ENCODE assay signal across 8 mouse cellular contexts in the genomic region with DNA sequence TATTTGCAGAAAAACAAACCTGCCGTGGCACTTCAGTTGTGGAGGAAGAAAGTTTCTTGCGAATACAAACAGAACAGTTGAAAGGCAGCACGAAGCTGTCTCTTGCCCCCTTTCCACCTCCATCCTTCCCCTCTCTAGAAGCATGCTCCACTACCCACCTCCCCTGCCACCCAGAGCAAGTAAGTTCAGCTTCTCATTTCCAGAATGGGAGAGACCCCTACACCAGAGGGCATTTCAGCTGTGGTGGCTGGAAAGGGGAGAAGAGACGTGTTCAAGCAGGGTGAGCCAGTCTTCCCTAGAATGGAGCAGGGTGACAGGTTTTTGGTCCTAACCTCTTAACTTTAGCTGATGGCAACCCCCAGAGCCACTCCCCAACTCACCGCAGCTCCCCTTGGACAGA. TPM values are rescaled to one million over a fixed set of nuclear protein-coding genes. Genes with fewer than 3 reads are reported as not detected.
DNase-seq lines count a peak whose midpoint lies in the region; ATAC-seq lines count a peak whose summit lies in the region.
"Had no signal": no experiment of that assay in that cellular context is flagged by ENCODE, and none has a peak within 500 bp of the region (broad histone marks: within the 10 kb centered on the region; RNA-seq: fewer than 3 reads in every experiment).

No protein-coding gene starts in this region.

- H3K4me3 ChIP-seq in lung, embryonic 16.5 days (ENCODE audit: low read length): no peak overlapping the region
- peak overlapping the region; percentile 55 for H3K4me3 ChIP-seq in embryonic facial prominence, embryonic 14.5 days (ENCODE audit: low read depth, low read length)

- peaks cover 5% of the 10 kb centered on the region for H3K27me3 ChIP-seq in lung, embryonic 16.5 days (ENCODE audit: control insufficient read depth, insufficient read depth, low read depth, low read length)
- peaks cover 20% of the 10 kb centered on the region for H3K27me3 ChIP-seq in embryonic facial prominence, embryonic 14.5 days (replicated peaks; ENCODE audit: control insufficient read depth, insufficient read depth, low read length)

- intact Hi-C loops in left cerebral cortex, postnatal 14 days (cut with DNase I): no loop called here

- H3K9me3 ChIP-seq in lung, embryonic 16.5 days (ENCODE audit: control insufficient read depth, low read length): no peaks in the 10 kb centered on the region
- no peaks in the 10 kb centered on the region for H3K9me3 ChIP-seq in embryonic facial prominence, embryonic 14.5 days (ENCODE audit: control insufficient read depth, low read length)

- peak overlapping the region; percentile 74 for H3K4me2 ChIP-seq in lung, embryonic 16.5 days (ENCODE audit: low read depth, low read length)
- H3K4me2 ChIP-seq in embryonic facial prominence, embryonic 14.5 days (ENCODE audit: low read depth, low read length): peak overlapping the region; percentile 86

- H3K4me1 ChIP-seq in lung, embryonic 16.5 days (replicated peaks; ENCODE audit: control insufficient read depth, insufficient read depth, low read length): 0 out of 2 replicates have a peak, but pooled peaks cover 4% of the 10 kb centered on the region
- H3K4me1 ChIP-seq in embryonic facial prominence, embryonic 14.5 days (ENCODE audit: control insufficient read depth, insufficient read depth, low read length): no peaks in the 10 kb centered on the region

- H3K27ac ChIP-seq in lung, embryonic 16.5 days (ENCODE audit: low read length): no peak overlapping the region
- H3K27ac ChIP-seq in embryonic facial prominence, embryonic 14.5 days (replicated peaks; ENCODE audit: low read depth, low read length): no peak overlapping the region

- DNase-seq in lung, postnatal 4 days: no peak
- DNase-seq in embryonic facial prominence, embryonic 14.5 days (ENCODE audit: low spot score): no peak
- peak; percentile 8 to 11 for DNase-seq in left cerebral cortex, postnatal 14 days (ENCODE audit: low spot score in 2 of 2)
- peak; percentile 21 for DNase-seq in retina, postnatal 1 day
- no peak for DNase-seq in adrenal gland, adult 18-20 months (ENCODE audit: low spot score in 2 of 2)

- no peak for ATAC-seq in lung, embryonic 16.5 days (ENCODE audit: low read depth)
- ATAC-seq in embryonic facial prominence, embryonic 14.5 days (ENCODE audit: low read depth): no peak
- no peak for ATAC-seq in monocyte, adult 5-6 weeks (replicated peaks; ENCODE audit: insufficient number of reproducible peaks, low FRiP score, low TSS enrichment, poor library complexity, severe bottlenecking)

- WGBS in lung, embryonic 16.5 days: 12% methylated on average over 5 of the region's 5 CpGs
- WGBS in embryonic facial prominence, embryonic 14.5 days: 16% methylated on average over 5 of the region's 5 CpGs

- no peaks in the 10 kb centered on the region for H3K36me3 ChIP-seq in lung, embryonic 16.5 days (ENCODE audit: control insufficient read depth, insufficient read depth, low read length)
- no peaks in the 10 kb centered on the region for H3K36me3 ChIP-seq in embryonic facial prominence, embryonic 14.5 days (ENCODE audit: control insufficient read depth, insufficient read depth, low read length)

- H3K9ac ChIP-seq in lung, embryonic 16.5 days (ENCODE audit: low read length): no peak overlapping the region
- H3K9ac ChIP-seq in embryonic facial prominence, embryonic 14.5 days (ENCODE audit: low read depth, low read length): peak overlapping the region; percentile 72

RNA-seq across cellular contexts. Expression of a gene that starts 1.3 kb away (rescaled TPM):
- polyA plus RNA-seq in lung, embryonic 16.5 days (2015; fragmentation: Nextera tagmentation; extraction: Ambion mirVana): 0.58 and 1.2 TPM in 2 replicates
- 4.2 and 7.5 TPM in 2 replicates for polyA plus RNA-seq in embryonic facial prominence, embryonic 14.5 days (2014; fragmentation: Nextera tagmentation; extraction: Ambion mirVana)
- 100 to 1,000 TPM; 460 to 471 TPM for total RNA-seq in left cerebral cortex, postnatal 14 days (2021)
- under 1 TPM; 0.20 to 0.45 TPM for total RNA-seq in adrenal gland, adult 18-20 months (2021)
- total RNA-seq in monocyte, adult 5-6 weeks (2017): not detected in 3 replicates
- polyA plus RNA-seq: spleen, adult 2 months had no signal

Comparison
In these comparisons a context has a peak if more than half of its experiments do, and no peak if none do; other contexts are left out.
1. DNase-seq: peak in left cerebral cortex, postnatal 14 days (2 of 2) and retina, postnatal 1 day (single experiment); none in lung, postnatal 4 days (0 of 2), embryonic facial prominence, embryonic 14.5 days (single experiment) and adrenal gland, adult 18-20 months (0 of 2).
2. RNA of a gene that starts 1.3 kb away (total RNA-seq): 460 to 471 TPM in left cerebral cortex, postnatal 14 days; 0.20 to 0.45 TPM in adrenal gland, adult 18-20 months and not detected in monocyte, adult 5-6 weeks; every median in the first group is over 100 times any median in the second.